Mouse (Mus musculus): Measurements from ENCODE around the gene Slc7a7. TPM values are rescaled to one million over a fixed set of nuclear protein-coding genes. Genes with fewer than 3 reads are reported as not detected.
"Not testable (repeated sequence)": the region's sequence is repeated elsewhere in the genome, so short reads cannot be mapped to it uniquely, and the experiment has no call there.

The Slc7a7 gene
- polyA plus RNA-seq, 2 experiments: 4.5 to 7.4 TPM

- peaks cover 21% of the 10 kb centered on the region for H3K36me3 ChIP-seq (ENCODE audit: control insufficient read depth, insufficient read depth, low read length)
- H3K4me3 ChIP-seq (replicated peaks; ENCODE audit: low read length): peak within 1 kb of the TSS; percentile 95
- no peaks in the 10 kb centered on the region for H3K27me3 ChIP-seq (ENCODE audit: control insufficient read depth, insufficient read depth, low read length)
- peak within 1 kb of the TSS; percentile 77 for H3K27ac ChIP-seq (replicated peaks; ENCODE audit: low read depth, low read length)
- ATAC-seq (ENCODE audit: low FRiP score, low read depth): peak; percentile 90
- H3K9ac ChIP-seq (ENCODE audit: low read depth, low read length, severe bottlenecking): peak within 1 kb of the TSS; percentile 95
- H3K4me2 ChIP-seq (replicated peaks; ENCODE audit: low read depth, low read length, severe bottlenecking): peak within 1 kb of the TSS; percentile 76
- no peaks in the 10 kb centered on the region for H3K9me3 ChIP-seq (ENCODE audit: control insufficient read depth, low read length)
- H3K4me1 ChIP-seq (ENCODE audit: control insufficient read depth, insufficient read depth, low read length): 0 out of 2 replicates have a peak, but pooled peaks cover 5% of the 10 kb centered on the region
- peak; percentile 76; the same call in 1 of the 2 replicates for TF ChIP-seq POLR2A (IDR thresholded peaks at IDR 0.05; ENCODE audit: borderline replicate concordance, extremely low read depth, insufficient read depth, insufficient read length)
- DNase-seq (ENCODE audit: low spot score): peak; percentile 92
- under 1% methylated on average over 46 of the region's 48 CpGs for WGBS
These were observed 56.8 kb downstream of the Slc7a7 start, which contains the start of gene Oxa1l for GRCm38 (mm10) chr14:54360577-54361340. Gene Oxa1l, plus strand, starts transcription at chr14:54360834.

DNA sequence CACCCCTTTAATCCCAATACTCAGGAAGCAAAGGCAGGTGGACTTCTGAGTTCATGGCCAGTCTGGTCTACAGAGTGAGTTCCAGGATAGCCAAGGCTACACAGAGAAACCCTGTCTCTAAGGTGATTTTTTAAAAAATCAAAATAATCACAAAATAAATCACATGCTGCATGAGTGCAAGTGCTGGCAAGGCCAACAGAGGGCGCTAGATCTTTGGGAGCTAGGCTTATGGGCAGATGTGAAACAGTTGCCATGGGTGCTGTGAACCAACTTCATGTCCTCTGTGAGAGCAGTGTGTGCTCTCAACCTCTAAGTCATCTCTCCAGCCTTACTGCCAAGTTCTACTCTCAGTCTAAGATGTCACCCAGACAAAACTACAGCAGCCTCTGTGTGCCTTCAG, 63.2 kb downstream of the Slc7a7 start:
- Histone ChIP-seq H3K27me3 (ENCODE audit: control insufficient read depth, insufficient read depth, low read length) (no peaks in the 10 kb centered on the region), H3K27ac (replicated peaks; ENCODE audit: low read depth, low read length) (no peak overlapping the region), H3K9ac (ENCODE audit: low read depth, low read length, severe bottlenecking) (no peak overlapping the region), H3K4me2 (replicated peaks; ENCODE audit: low read depth, low read length, severe bottlenecking) (no peak overlapping the region), H3K9me3 (ENCODE audit: control insufficient read depth, low read length) (no peaks in the 10 kb centered on the region), H3K36me3 (ENCODE audit: control insufficient read depth, insufficient read depth, low read length) (no peaks in the 10 kb centered on the region), H3K4me1 (ENCODE audit: control insufficient read depth, insufficient read depth, low read length) (no peaks in the 10 kb centered on the region), H3K4me3 (replicated peaks; ENCODE audit: low read length) (no peak overlapping the region)
- no peak for DNase-seq (ENCODE audit: low spot score)
- 40% methylated on average over 1 of the region's 1 CpGs for WGBS
- no peak for TF ChIP-seq POLR2A (IDR thresholded peaks at IDR 0.05; ENCODE audit: borderline replicate concordance, extremely low read depth, insufficient read depth, insufficient read length)
- ATAC-seq (ENCODE audit: low FRiP score, low read depth): no peak

DNA sequence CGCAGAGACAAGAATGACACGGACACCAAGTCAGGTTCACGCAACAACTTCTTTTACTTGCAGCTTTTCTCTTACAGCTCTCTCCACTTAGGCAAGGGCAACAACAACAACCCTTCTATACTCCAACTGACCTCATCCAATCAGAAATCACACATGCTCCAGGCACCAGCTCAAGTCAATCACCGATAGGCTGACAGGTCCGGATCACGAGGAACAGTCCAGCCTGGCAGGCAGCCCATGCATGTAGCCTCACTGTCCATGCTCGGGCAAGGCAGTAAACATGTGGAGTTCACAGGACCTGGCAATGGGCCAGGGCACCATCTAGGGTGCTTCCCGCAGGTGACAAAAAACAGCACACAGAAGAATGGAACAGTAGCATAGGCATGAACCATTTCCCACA, 65.3 kb downstream of the Slc7a7 start:
- Histone ChIP-seq H3K4me2 (replicated peaks; ENCODE audit: low read depth, low read length, severe bottlenecking) (no peak overlapping the region), H3K36me3 (ENCODE audit: control insufficient read depth, insufficient read depth, low read length) (no peaks in the 10 kb centered on the region), H3K9me3 (ENCODE audit: control insufficient read depth, low read length) (no peaks in the 10 kb centered on the region), H3K27me3 (ENCODE audit: control insufficient read depth, insufficient read depth, low read length) (no peaks in the 10 kb centered on the region), H3K27ac (replicated peaks; ENCODE audit: low read depth, low read length) (no peak overlapping the region), H3K4me3 (replicated peaks; ENCODE audit: low read length) (no peak overlapping the region), H3K4me1 (ENCODE audit: control insufficient read depth, insufficient read depth, low read length) (no peaks in the 10 kb centered on the region), H3K9ac (ENCODE audit: low read depth, low read length, severe bottlenecking) (no peak overlapping the region)
- TF ChIP-seq POLR2A (IDR thresholded peaks at IDR 0.05; ENCODE audit: borderline replicate concordance, extremely low read depth, insufficient read depth, insufficient read length): no peak
- DNase-seq (ENCODE audit: low spot score) (no peak), ATAC-seq (ENCODE audit: low FRiP score, low read depth) (no peak)
- 81% methylated on average over 8 of the region's 8 CpGs for WGBS

- H3K27me3 ChIP-seq (ENCODE audit: control insufficient read depth, insufficient read depth, low read length); H3K9me3 ChIP-seq (ENCODE audit: control insufficient read depth, low read length); DNase-seq (ENCODE audit: low spot score); H3K4me2 ChIP-seq (replicated peaks; ENCODE audit: low read depth, low read length, severe bottlenecking); H3K27ac ChIP-seq (replicated peaks; ENCODE audit: low read depth, low read length); H3K36me3 ChIP-seq (ENCODE audit: control insufficient read depth, insufficient read depth, low read length); ATAC-seq (ENCODE audit: low FRiP score, low read depth); H3K9ac ChIP-seq (ENCODE audit: low read depth, low read length, severe bottlenecking); H3K4me3 ChIP-seq (replicated peaks; ENCODE audit: low read length); H3K4me1 ChIP-seq (ENCODE audit: control insufficient read depth, insufficient read depth, low read length): not testable (repeated sequence)
- WGBS: 94% methylated on average over 16 of the region's 16 CpGs
These were observed 66.6 kb downstream of the Slc7a7 start for GRCm38 (mm10) chr14:54350773-54351541.

DNA sequence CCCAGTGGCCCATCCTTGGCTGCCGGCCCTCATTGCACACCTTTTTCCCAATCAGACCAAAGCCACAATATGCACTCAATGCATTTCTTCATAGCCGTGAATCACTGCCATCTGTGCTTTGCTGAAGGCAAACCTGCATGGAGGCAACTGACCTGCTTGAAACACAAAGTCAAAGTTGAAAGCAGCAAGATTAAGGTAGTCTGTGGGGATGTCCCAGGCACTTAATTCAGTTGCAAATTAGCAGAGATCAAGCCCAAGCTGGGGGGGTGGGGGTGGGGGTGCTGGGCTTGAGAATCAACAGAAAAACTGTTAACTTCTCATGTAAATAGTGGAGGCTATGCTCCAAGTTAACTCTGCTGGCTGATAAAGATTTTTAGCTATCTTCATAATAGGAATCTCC, 75.8 kb downstream of the Slc7a7 start:
- H3K9ac ChIP-seq (ENCODE audit: low read depth, low read length, severe bottlenecking); H3K27me3 ChIP-seq (ENCODE audit: control insufficient read depth, insufficient read depth, low read length); ATAC-seq (ENCODE audit: low FRiP score, low read depth); DNase-seq (ENCODE audit: low spot score); H3K36me3 ChIP-seq (ENCODE audit: control insufficient read depth, insufficient read depth, low read length); H3K9me3 ChIP-seq (ENCODE audit: control insufficient read depth, low read length); H3K4me2 ChIP-seq (replicated peaks; ENCODE audit: low read depth, low read length, severe bottlenecking); H3K4me1 ChIP-seq (ENCODE audit: control insufficient read depth, insufficient read depth, low read length); H3K4me3 ChIP-seq (replicated peaks; ENCODE audit: low read length); H3K27ac ChIP-seq (replicated peaks; ENCODE audit: low read depth, low read length): not testable (repeated sequence)
- WGBS: 21% methylated on average over 2 of the region's 2 CpGs
